Mouse (Mus musculus) kidney, embryonic 16.5 days (tissue): ENCODE data around the gene Nav1. TPM values are rescaled to one million over a fixed set of nuclear protein-coding genes. Genes with fewer than 3 reads are reported as not detected.
A peak's percentile ranks its signal among the peaks of the same experiment; 100 is the strongest.

Experiments used
- ATAC-seq: fragments of 200-750 bp; cut with Nextera tagmentation; 2 replicates; pipeline ENCODE4 v1.8.0; 2017; ENCODE audit warnings: moderate TSS enrichment; ENCODE audit not compliant: low FRiP score, low TSS enrichment
- H3K27ac ChIP-seq: fragments of 300-500 bp; sonication (generic); 2 replicates; pipeline ENCODE4 v1.5.1; 2014; ENCODE audit warnings: low read length
- H3K27me3 ChIP-seq: fragments of 300-500 bp; sonication (generic); 2 replicates; pipeline ENCODE4 v1.6.1; 2014; ENCODE audit warnings: low read length, control low read depth, mixed read lengths; ENCODE audit not compliant: insufficient read depth
- H3K36me3 ChIP-seq: fragments of 300-500 bp; sonication (generic); 2 replicates; pipeline ENCODE4 v1.6.1; 2014; ENCODE audit warnings: low read length, control low read depth, mixed read lengths; ENCODE audit not compliant: insufficient read depth
- H3K4me1 ChIP-seq: fragments of 300-500 bp; sonication (generic); 2 replicates; pipeline ENCODE4 v1.6.1; 2014; ENCODE audit warnings: low read length, control low read depth, mixed read lengths; ENCODE audit not compliant: insufficient read depth
- H3K4me2 ChIP-seq: fragments of 300-500 bp; sonication (generic); replicated peaks from 2 replicates; pipeline ENCODE4 v1.6.1; 2014; ENCODE audit warnings: low read depth, low read length
- H3K4me3 ChIP-seq: fragments of 300-500 bp; sonication (generic); 2 replicates; pipeline ENCODE4 v1.5.1; 2014; ENCODE audit warnings: mild to moderate bottlenecking, low read length
- H3K9ac ChIP-seq: fragments of 300-500 bp; sonication (generic); replicated peaks from 2 replicates; pipeline ENCODE4 v1.6.1; 2014; ENCODE audit warnings: low read length
- H3K9me3 ChIP-seq: fragments of 300-500 bp; sonication (generic); 2 replicates; pipeline ENCODE4 v1.6.1; 2016; ENCODE audit warnings: low read length, control low read depth
- WGBS: fragments of 180-500 bp; shearing (Covaris S2); extraction: QIAGEN DNeasy Blood & Tissue Kit; methylation state at CpG from one replicate; pipeline ENCODE4 v1.1.7; 2014; 5-methylcytosine and 5-hydroxymethylcytosine counted together
- polyA plus RNA-seq: library from polyadenylated mRNA; unstranded; fragments of >200 nt; fragmentation: Nextera tagmentation; extraction: Ambion mirVana; gene quantifications from 2 replicates; pipeline ENCODE4 v1.2.1, GENCODE M21; 2015

Gene Nav1
- polyA plus RNA-seq, 1 experiment from 2014 or later: 12.2 TPM

DNA sequence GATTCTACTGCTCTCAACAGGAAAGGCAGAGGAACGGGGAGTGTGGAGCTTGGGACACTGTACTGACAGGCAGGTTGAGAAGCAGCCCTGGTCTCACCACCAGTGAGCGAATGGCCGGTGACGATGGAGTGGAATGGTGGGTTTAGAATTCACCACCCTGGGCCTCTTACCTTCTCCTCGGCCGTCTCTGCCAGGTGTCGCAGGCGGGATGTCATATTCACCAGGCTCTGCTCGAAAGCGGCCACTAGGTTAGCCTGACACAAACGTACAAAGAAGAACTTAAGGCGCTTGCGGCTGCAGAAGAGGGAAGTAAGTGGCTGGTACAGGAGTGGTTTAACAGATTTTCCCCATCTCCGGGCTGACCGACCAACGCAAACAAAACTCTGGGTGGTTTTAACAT is 146.6 kb downstream of the Nav1 start:
- peaks cover 16% of the 10 kb centered on the region for H3K4me1 ChIP-seq
- no peaks in the 10 kb centered on the region for H3K9me3 ChIP-seq
- no peak overlapping the region for H3K4me2 ChIP-seq
- H3K36me3 ChIP-seq: peaks cover 35% of the 10 kb centered on the region
- H3K4me3 ChIP-seq: no peak overlapping the region
- H3K27ac ChIP-seq: no peak overlapping the region
- ATAC-seq: no peak
- no peak overlapping the region for H3K9ac ChIP-seq
- H3K27me3 ChIP-seq: no peaks in the 10 kb centered on the region
- WGBS: 93% methylated on average over 16 of the region's 16 CpGs

DNA sequence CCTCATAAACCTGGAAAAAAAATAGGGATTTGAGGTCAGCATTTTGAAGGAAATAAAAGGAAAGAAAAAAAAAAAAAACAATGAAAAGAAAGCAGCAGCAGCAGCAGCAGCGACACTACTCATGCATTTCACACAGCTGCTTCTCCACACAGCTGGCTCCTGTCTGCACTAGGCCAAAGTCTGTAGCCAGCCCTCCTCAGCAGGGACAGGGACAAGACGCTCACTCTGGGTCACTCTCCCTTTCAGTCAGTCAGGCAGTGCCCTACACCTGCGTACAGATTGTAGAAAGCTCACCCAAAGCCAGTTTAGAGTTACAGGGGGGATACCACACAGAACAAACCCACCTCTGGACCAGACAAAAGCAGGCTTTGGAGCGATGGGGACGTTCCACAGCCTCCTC is 149.2 kb downstream of the Nav1 start:
- H3K27ac ChIP-seq: no peak overlapping the region
- ATAC-seq: no peak
- peaks cover 51% of the 10 kb centered on the region for H3K36me3 ChIP-seq
- H3K4me3 ChIP-seq: no peak overlapping the region
- WGBS: 68% methylated on average over 5 of the region's 5 CpGs
- no peaks in the 10 kb centered on the region for H3K27me3 ChIP-seq
- peaks cover 5% of the 10 kb centered on the region; the same call in 1 of the 2 replicates for H3K4me1 ChIP-seq
- no peak overlapping the region for H3K4me2 ChIP-seq
- H3K9ac ChIP-seq: no peak overlapping the region
- no peaks in the 10 kb centered on the region for H3K9me3 ChIP-seq

DNA sequence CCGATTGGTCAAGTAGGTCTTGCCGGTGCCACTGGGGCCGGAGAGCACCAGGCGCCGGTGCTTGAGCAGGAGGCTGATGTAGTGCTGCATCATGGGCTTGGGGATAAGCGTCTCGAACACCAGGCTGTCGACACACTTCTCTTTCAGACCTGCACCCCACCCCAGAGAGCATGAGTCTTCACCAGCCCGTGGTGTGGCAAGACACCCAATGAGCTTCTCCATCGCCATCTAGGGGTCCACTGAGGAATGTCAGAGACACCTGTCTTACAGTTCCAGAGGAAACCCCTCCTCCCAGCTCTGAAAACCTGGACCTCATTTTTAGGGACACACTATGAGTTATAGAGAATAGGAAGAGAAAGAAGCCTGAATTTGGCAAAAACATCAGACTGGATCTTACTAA is 154.8 kb downstream of the Nav1 start:
- no peak overlapping the region for H3K4me2 ChIP-seq
- no peak for ATAC-seq
- no peaks in the 10 kb centered on the region for H3K9me3 ChIP-seq
- H3K27me3 ChIP-seq: no peaks in the 10 kb centered on the region
- H3K27ac ChIP-seq: no peak overlapping the region
- no peak overlapping the region for H3K9ac ChIP-seq
- no peaks in the 10 kb centered on the region for H3K4me1 ChIP-seq
- no peak overlapping the region for H3K4me3 ChIP-seq
- WGBS: 74% methylated on average over 10 of the region's 10 CpGs
- peaks cover 60% of the 10 kb centered on the region for H3K36me3 ChIP-seq

DNA sequence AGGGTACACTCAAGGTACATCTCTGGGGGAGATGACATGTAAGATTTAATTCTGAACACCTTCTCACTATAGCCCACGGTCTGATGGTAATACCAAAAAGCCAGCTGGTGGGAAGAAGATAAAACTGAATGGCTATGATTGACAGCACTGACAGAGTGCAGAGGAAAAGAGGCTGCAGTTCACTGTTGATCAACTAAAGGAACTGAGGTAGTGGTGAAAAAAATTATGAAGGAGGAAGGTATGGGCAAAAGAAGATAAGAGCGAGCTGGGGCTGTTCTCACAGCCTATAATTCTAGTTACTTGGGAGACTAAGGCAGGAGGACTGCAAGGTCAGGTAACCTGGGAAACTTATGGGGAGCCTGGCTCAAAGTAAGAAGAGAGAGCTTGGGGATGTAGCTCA is 155.7 kb downstream of the Nav1 start:
- WGBS: 87% methylated on average over 2 of the region's 2 CpGs
- H3K36me3 ChIP-seq: peaks cover 56% of the 10 kb centered on the region
- no peak for ATAC-seq
- no peaks in the 10 kb centered on the region for H3K4me1 ChIP-seq
- no peak overlapping the region for H3K4me2 ChIP-seq
- H3K4me3 ChIP-seq: no peak overlapping the region
- H3K9me3 ChIP-seq: no peaks in the 10 kb centered on the region
- H3K27me3 ChIP-seq: no peaks in the 10 kb centered on the region
- no peak overlapping the region for H3K9ac ChIP-seq
- H3K27ac ChIP-seq: no peak overlapping the region

DNA sequence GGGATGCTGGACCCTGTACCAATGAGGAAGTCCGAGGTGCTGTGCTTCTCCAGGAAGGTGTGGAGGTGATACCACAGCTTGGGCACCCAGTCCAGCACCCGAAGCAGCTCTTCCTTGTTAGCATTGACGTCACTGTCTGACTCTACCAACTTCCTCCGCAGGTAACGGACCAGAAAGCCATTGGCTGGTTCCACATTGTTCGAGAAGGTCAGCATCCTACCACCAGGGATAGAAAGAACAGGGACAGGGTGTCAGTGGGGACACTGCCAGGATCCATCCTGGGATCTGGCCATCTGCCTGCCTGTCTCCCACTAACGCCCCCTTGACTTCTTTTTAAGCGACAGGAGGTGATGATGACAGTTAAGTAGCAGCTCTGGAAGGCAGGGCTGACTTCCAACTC is 157.2 kb downstream of the Nav1 start:
- Histone ChIP-seq H3K4me3 (no peak overlapping the region), H3K27me3 (no peaks in the 10 kb centered on the region), H3K36me3 (peaks cover 49% of the 10 kb centered on the region), H3K4me2 (no peak overlapping the region), H3K27ac (no peak overlapping the region), H3K9ac (no peak overlapping the region), H3K9me3 (no peaks in the 10 kb centered on the region), H3K4me1 (no peaks in the 10 kb centered on the region)
- 97% methylated on average over 8 of the region's 8 CpGs for WGBS
- no peak for ATAC-seq

DNA sequence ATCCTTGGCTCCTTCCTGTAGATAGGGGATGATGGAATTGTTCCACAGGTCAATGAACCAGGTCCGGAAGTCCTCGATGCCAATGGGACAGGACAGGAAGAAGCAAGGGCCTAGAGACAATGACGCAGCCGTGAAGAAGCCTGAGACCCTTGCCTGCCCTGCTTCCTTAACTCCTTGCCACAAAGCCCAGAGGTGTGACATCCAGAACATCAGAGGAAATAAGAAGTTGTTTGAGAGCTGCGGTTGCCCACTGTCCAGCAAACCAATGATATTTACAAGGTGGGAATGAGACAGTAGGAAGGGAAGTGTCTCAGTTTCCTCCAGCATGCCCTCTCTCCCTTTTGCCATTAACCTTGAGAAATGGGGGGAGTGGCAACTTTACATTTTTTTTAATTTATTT is 158.2 kb downstream of the Nav1 start:
- Histone ChIP-seq H3K4me3 (no peak overlapping the region), H3K27me3 (no peaks in the 10 kb centered on the region), H3K4me1 (no peaks in the 10 kb centered on the region), H3K4me2 (no peak overlapping the region), H3K9me3 (no peaks in the 10 kb centered on the region), H3K9ac (no peak overlapping the region), H3K36me3 (peaks cover 40% of the 10 kb centered on the region), H3K27ac (no peak overlapping the region)
- no peak for ATAC-seq
- 91% methylated on average over 5 of the region's 5 CpGs for WGBS

DNA sequence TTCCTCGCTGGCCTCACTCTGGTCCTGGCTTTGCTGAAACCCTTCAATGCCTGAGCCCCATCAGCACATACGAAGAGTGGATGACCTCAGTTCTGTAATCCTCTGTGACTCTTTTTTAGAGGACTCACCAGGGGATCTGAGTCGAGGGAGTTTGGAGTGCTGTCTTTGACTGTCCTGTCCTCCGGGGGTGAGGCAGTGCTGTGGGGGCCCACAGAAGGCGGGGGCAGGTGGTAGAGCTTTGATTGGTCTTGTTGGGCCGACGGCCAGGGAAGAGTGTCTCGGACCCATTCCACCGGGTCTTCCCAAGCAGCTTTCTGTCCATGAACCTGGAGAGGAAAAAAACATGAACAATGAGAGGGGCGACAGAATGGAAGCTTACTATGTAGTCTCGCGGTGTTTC is 163.6 kb downstream of the Nav1 start:
- H3K9ac ChIP-seq: no peak overlapping the region
- H3K9me3 ChIP-seq: no peaks in the 10 kb centered on the region
- peaks cover 28% of the 10 kb centered on the region for H3K36me3 ChIP-seq
- H3K4me3 ChIP-seq: no peak overlapping the region
- no peak for ATAC-seq
- H3K4me2 ChIP-seq: no peak overlapping the region
- H3K4me1 ChIP-seq: no peaks in the 10 kb centered on the region
- H3K27ac ChIP-seq: no peak overlapping the region
- WGBS: 91% methylated on average over 12 of the region's 12 CpGs
- H3K27me3 ChIP-seq: no peaks in the 10 kb centered on the region

DNA sequence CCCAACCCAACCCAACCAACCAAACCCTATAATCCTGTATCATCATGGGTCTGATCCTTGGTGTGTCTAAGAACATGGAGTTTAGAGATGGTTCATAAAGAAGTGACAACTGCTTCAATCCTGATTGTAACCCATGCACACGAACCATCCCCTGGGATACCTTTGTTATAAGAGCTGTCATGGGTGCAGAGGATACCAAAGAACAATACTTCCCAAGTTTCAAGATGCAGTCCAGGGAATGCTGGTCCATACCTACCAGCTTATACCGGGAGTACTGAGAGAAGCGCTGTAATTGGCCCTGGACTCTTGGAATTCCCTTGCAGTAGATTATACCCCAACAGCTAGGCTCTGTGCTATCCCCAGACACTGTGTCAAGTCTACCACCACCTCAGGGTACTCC is 165.2 kb downstream of the Nav1 start:
- Histone ChIP-seq H3K27ac (no peak overlapping the region), H3K4me3 (no peak overlapping the region), H3K9me3 (no peaks in the 10 kb centered on the region), H3K4me2 (no peak overlapping the region), H3K36me3 (peaks cover 27% of the 10 kb centered on the region), H3K9ac (no peak overlapping the region), H3K27me3 (no peaks in the 10 kb centered on the region), H3K4me1 (no peaks in the 10 kb centered on the region)
- ATAC-seq: no peak
- WGBS: 97% methylated on average over 3 of the region's 3 CpGs

DNA sequence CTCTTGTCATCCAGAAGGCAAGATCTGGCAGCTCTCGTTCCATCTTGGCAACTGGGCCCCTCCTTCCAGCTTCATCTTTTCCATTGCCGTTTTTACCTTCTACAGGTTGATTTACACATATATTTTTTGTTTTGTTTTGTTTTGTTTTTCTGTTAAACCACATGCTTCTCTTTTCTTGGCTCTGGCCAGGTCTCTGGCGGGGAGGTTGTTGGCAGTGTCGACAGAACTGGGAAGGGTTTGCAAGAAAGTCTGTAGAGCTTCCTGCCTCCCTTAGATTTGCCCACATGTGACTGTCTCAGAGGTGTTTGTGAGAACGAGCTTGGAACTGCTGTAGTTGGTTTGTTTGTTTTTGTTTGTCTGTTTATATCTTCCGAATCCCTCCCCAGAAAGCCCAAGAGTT is 166.1 kb downstream of the Nav1 start:
- no peak overlapping the region for H3K9ac ChIP-seq
- H3K36me3 ChIP-seq: peaks cover 27% of the 10 kb centered on the region
- no peak overlapping the region for H3K4me3 ChIP-seq
- H3K9me3 ChIP-seq: no peaks in the 10 kb centered on the region
- no peaks in the 10 kb centered on the region for H3K4me1 ChIP-seq
- no peak overlapping the region for H3K4me2 ChIP-seq
- WGBS: 86% methylated on average over 6 of the region's 6 CpGs
- ATAC-seq: no peak
- H3K27ac ChIP-seq: no peak overlapping the region
- no peaks in the 10 kb centered on the region for H3K27me3 ChIP-seq

DNA sequence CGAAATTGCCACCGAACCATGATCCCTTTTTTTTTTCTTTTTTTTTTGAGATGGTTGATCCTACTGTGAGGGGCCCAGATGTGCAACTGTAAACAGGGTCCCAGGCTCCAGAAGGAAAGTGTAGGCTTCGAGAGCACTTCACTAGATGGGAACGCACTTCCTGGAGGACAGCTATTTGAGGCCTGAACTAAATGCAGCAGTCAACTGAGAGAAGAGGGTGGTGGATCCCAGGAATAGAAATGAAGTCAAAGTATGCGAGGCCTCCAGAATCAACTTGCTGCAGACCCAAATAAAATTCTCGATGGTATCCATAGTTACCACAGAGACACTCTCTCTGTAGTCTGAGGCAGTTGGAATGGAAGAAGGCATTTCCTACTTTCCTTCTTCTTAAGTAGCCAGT is 168.3 kb downstream of the Nav1 start:
- Histone ChIP-seq H3K27me3 (no peaks in the 10 kb centered on the region), H3K4me3 (no peak overlapping the region), H3K36me3 (peaks cover 27% of the 10 kb centered on the region), H3K9ac (no peak overlapping the region), H3K4me1 (peaks cover 3% of the 10 kb centered on the region; the same call in 1 of the 2 replicates), H3K27ac (no peak overlapping the region), H3K4me2 (no peak overlapping the region), H3K9me3 (no peaks in the 10 kb centered on the region)
- no peak for ATAC-seq
- WGBS: 91% methylated on average over 6 of the region's 6 CpGs

DNA sequence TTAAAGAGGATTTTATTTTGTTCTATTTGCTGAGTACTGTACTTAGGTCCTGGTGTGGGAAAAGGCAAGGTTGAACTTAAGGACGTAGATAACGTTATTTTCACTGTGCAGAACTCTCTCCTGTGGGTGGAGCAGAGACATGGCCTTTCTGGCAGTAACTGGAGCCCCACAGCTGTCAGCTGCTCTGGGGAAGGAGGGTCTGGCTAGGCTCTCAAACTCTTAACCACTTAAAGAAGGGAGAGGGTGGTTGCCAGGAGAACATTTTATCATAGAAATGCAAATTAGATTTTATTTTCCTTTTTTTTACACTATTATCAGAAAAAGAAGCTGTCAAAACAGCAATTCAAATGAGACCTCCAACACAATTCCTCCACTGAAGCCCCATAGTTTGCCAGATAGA is 171.3 kb downstream of the Nav1 start:
- H3K27ac ChIP-seq: peak overlapping the region; percentile 16; the same call in 1 of the 2 replicates
- 26% methylated on average over 2 of the region's 2 CpGs for WGBS
- H3K9me3 ChIP-seq: no peaks in the 10 kb centered on the region
- no peak overlapping the region for H3K4me3 ChIP-seq
- H3K4me1 ChIP-seq: peaks cover 8% of the 10 kb centered on the region
- H3K4me2 ChIP-seq: no peak overlapping the region
- no peaks in the 10 kb centered on the region for H3K27me3 ChIP-seq
- no peak overlapping the region for H3K9ac ChIP-seq
- peaks cover 2% of the 10 kb centered on the region for H3K36me3 ChIP-seq
- no peak for ATAC-seq
